Mouse (Mus musculus): ENCODE measurements around the gene Nudt9.

Nudt9 gene

DNA sequence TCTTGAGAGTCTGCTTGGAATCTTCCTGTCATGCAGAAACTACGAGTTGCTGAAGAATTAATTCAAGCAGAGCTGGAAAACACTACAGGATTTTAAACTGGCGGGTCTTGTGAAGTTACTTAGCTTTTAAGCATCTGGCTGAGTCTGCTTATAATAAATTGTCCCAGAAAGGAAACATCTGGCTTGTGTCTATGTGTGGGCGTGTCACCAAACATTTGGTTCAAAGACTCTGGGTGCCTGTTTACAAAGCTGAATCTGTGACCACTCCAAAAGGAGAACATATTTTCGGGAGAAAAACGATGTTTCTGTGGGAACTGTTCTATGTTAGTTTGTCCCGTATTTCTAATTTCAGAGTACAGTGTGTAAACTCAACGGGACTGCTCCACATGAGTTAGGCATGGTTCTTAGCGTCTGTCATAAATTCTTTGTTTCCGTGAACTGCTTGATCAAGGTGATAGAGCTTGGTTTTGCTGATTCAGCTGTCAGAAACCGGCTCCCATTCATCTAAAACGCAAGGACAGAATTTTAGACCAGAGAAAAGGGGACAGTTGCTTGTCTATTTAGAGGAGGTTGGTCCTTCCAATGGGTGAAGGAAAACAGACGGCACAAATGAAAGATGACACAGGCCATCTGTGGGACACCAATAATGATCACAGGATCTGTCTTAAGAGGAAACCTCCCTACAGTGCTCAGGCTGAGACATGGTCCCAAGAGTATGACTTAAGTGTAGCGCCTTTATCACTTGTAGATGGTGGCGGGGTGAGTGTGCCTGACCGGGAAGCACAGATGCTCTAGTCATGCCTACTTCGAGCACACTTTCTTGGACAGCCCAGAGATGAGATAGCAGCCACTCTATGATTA is 50.2 kb downstream of the Nudt9 start:
- POLR2A ChIA-PET: interaction anchor here in 1 of 4 experiments (1.1 kb wide), 1 partner anchor 13 kb away, joined by 3 read pairs; no protein-coding TSS in a partner anchor
- CTCF ChIA-PET: interaction anchor here in 1 of 4 experiments (1.3 kb wide), 1 partner anchor 21 kb away, joined by 7 read pairs; no protein-coding TSS in a partner anchor

DNA sequence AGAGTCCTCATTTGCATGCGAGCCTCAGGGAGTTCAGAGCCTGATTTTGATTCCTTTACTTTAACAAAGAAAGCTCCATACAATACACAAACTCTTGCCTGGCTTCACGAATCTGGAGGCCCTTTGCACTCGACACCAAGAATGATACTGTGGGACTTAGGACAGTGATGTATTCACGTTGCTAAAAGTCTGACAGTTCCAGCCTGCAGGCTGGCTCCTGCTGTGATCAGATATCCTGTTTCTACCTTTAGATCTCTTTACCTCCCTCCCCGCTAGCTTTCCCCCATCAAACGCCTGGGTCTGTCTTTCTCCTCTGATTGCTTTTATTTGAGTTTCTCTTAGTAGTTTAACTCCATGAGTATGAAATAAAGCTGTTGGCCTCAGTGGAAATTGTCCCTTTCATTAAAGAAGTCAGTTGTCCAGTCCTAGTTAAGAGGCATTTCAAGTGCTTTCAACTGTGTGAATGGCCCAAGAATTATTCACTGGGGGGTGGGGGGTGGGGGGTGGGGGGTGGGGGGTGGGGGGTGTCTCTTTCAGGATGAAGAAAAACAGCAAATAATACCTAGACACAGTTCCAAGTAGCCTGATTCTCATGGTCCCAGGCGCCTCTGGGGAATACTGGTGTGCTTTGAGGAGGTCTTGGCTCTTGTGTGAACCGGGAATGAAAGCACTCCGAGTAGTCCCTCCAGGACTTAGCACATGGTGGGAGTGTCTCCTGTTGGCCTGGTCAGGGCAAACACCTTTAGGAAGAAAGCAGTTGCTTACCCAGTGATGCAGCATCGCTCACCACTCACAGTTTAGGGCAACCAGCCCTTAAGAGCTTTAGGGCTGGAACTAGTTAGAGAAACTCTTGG is 55.8 kb downstream of the Nudt9 start:
- ChIA-PET CTCF (interaction anchor here in 2 of 4 experiments (0.9 to 1.0 kb wide), 2 partner anchors 13 to 28 kb away, joined by 3 to 4 read pairs; no protein-coding TSS in a partner anchor), POLR2A (interaction anchor here in 3 of 4 experiments (0.5 to 1.4 kb wide), 12 partner anchors 10 to 341 kb away, joined by 3 to 12 read pairs (median 4); partner anchors contain the start of genes Sparcl1 (in 2 of the 3) and Spp1 (in 1 of the 3))

DNA sequence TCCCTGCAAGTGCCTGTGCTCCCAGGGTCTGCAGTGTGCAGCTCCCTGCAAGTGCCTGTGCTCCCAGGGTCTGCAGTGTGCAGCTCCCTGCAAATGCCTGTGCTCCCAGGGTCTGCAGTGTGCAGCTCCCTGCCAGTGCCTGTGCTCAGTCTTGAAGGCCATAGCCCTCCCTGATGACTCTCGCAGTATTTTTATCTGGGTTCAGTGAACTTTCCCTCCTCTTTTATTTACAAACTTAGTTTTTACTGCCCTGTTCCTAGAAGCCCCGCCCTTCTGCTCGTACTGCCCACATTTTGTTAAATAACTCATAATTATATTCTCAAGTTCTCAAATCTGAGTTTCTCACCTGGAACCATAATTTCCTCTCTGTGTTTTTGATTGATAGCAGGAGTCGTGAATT is 57.1 kb downstream of the Nudt9 start:
- POLR2A ChIA-PET: interaction anchor here in 2 of 4 experiments (0.8 to 1.1 kb wide), 3 partner anchors 10 to 1995 kb away, joined by 3 to 5 read pairs (median 3); partner anchors contain the start of gene Sparcl1 (in 1 of the 2)
- CTCF ChIA-PET: interaction anchor here in 2 of 4 experiments (1.0 to 1.1 kb wide), 2 partner anchors 29 kb away, joined by 3 to 6 read pairs; no protein-coding TSS in a partner anchor

DNA sequence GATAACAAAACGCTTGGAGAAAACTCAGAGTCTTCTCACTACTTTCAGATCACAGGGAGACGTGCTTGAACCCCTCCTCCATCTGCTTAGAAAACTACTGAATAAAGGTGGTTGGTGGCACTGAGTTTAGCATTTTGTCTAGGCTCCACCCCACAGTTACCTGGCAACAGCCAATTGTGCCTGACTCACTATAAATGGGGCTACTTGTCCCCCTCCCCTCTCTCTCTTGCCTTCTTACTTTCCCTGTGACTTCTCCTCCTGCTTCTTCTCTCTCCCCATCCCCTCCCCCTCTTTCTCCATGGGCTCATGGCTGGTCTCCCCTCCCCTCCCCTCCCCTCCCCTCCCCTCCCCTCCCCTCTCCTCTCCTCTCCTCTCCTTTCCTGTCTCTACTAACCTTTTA is 58.0 kb downstream of the Nudt9 start:
- ChIA-PET CTCF (interaction anchor here in 3 of 4 experiments (0.6 to 0.7 kb wide), 4 partner anchors 30 to 447 kb away, joined by 3 read pairs; no protein-coding TSS in a partner anchor), POLR2A (interaction anchor here in 3 of 4 experiments (0.6 to 1.3 kb wide), 6 partner anchors 14 to 330 kb away, joined by 3 to 4 read pairs (median 3); no protein-coding TSS in a partner anchor)

DNA sequence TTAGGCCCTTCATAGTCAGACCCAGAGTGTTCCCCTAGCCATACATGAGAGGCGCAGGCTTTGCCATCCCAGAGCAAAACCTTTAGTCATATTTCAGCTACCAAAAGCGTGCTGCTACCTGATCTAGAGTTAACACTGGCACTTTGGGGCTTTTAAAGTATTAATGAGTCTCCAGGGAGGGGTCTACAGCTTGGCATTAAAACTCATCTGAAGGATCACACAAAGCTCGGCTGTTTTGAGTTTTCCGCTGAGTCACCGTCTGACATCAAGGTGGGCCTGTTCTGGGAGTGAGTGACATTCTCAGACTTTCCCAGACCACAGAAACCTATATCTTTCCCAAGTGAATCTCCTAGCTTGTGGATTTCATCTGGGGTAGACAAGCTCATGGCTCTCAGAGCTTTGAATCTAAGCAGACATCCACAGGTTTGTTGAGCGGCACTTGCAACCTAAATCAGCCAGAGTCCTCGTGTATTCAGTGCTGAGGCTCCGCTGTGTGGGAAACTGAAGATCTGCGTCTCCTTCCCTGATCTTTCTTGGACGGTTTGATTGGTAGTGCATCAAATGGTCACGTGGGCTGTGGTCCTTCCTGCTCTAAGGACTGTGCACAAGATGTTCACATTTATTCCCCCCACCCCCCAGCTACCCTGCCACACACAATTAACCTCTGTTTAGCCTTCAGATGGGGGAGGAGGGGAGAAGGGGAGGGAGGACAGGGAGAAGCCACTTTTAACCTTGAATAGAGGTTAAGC is 62.2 kb downstream of the Nudt9 start:
- ChIA-PET POLR2A (interaction anchor here (0.5 to 3.9 kb wide), 40 partner anchors 8 to 665 kb away, joined by 3 to 21 read pairs (median 3); partner anchors contain the start of genes Hsd17b11 (in 2 of the 4), Spp1 (in 2 of the 4) and Gm17660 (in 1 of the 4)), CTCF (interaction anchor here in 2 of 4 experiments (0.6 to 1.3 kb wide), 3 partner anchors 34 to 382 kb away, joined by 3 to 7 read pairs (median 3); no protein-coding TSS in a partner anchor)

DNA sequence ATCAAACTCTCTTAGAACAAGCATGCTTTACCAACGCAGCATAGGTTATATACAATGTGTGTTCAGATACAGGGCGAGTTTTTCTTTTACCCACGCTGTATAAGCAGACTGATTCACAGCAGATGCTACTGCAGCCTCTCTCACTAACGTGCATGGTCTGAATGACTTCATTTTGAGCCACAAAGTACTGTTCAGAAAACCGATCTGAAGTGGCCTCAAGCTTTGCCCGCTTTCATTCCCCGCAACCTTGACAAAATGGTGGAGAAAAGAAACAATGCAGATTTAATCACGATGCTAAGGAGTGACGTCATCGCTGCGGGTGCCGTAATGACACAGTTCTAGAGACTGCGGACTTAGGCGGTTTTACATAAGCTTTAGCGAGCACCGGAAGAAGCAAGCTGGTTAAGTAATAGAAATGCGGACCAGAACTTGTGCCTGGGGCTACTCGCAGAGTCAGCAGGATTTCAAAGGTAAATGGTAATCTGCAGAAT is 62.8 kb downstream of the Nudt9 start:
- POLR2A ChIA-PET: interaction anchor here (0.5 to 3.9 kb wide), 42 partner anchors 8 to 362 kb away, joined by 3 to 21 read pairs (median 4); partner anchors contain the start of genes Spp1 (in 3 of the 4), Hsd17b11 (in 2 of the 4) and Gm17660 (in 1 of the 4)
- CTCF ChIA-PET: interaction anchor here in 3 of 4 experiments (0.6 to 1.3 kb wide), 4 partner anchors 34 to 853 kb away, joined by 3 to 7 read pairs (median 3); no protein-coding TSS in a partner anchor

DNA sequence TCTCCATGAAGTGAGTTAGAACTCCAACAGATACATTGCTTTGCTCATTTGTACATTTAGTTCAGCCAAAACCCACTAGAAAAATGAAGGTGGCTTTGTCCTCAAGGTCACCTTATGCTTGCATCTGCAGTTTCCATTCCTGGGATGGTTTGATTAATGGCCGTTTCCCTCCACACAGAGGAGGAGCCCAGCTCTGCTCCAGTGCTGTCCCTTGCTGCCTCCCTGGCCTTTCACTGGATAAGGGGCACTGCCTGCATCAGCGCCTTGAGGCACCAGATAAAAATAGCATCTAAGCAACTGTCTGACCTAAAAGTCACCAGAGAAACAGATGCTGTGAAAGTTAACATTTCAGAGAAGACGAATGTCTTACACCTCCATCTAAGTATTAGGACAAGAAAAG is 63.4 kb downstream of the Nudt9 start:
- ChIA-PET POLR2A (interaction anchor here in 3 of 4 experiments (0.7 to 3.9 kb wide), 25 partner anchors 9 to 361 kb away, joined by 3 to 21 read pairs (median 4); partner anchors contain the start of gene Spp1 (in 3 of the 3)), CTCF (interaction anchor here in 3 of 4 experiments (0.6 to 1.3 kb wide), 3 partner anchors 35 to 854 kb away, joined by 3 to 7 read pairs (median 3); no protein-coding TSS in a partner anchor)

DNA sequence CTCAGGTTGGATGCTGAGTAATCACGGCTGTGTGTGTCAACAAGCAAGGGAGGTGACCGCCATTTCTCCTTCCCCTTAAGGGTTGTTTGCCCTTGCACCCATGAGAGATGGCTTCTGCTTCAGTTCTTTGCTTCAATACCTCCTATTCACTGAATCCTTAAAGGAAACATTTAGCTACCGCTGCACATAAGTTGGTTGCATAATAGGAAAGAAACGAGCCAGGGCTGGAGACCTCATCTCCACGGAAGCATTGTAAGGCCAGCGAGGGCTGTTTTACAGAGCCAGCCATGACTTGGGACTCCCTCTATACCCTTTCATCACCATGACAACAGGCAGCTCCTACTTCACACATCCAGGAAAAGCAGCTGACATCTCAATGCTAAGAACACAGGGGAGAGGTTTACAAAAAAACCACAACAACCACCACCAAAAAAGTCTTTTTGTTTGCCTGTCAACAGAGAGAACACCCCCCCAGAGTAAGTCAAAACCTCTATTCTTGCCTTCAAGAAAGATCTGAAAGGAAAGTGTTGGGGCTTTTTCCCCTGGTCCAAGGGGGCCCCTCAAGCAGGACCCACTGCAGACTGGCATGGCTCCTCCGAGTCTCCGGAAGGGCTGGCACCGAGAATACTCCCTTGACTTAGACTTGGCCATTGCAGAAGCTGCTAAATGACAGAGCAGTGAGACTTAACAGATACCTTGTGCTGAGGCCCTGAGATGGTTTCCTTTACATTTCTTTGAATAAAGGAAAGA is 64.2 kb downstream of the Nudt9 start:
- POLR2A ChIA-PET: interaction anchor here in 3 of 4 experiments (0.5 to 3.9 kb wide), 6 partner anchors 9 to 852 kb away, joined by 3 to 21 read pairs (median 4); partner anchors contain the start of gene Spp1 (in 1 of the 3)
- CTCF ChIA-PET: interaction anchor here in 1 of 4 experiments (0.6 kb wide), 1 partner anchor 254 kb away, joined by 4 read pairs; no protein-coding TSS in a partner anchor

DNA sequence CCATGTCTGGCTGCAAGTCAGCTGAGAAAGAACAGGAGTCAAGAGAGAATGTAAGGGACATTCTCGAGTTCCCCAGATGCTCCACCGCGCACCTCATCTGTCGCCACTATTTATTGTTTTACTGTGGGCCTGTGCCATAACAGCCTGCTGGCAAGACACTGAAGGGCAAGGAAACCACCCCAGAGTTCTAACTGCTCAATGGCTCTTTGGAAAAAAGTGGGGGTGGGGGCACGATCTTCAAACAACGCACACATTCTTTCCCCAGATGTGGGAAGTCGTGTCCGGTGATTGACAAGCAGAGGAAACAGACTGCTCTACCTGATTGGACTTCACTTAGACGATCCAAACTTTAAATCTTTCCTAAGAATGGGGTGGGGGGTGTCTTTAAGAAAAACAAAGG is 65.9 kb downstream of the Nudt9 start:
- ChIA-PET CTCF (interaction anchor here in 1 of 4 experiments (1.1 kb wide), 1 partner anchor 38 kb away, joined by 3 read pairs; no protein-coding TSS in a partner anchor), POLR2A (interaction anchor here in 3 of 4 experiments (0.7 to 0.9 kb wide), 3 partner anchors 11 to 548 kb away, joined by 3 read pairs; partner anchors contain the start of gene Spp1 (in 1 of the 3))

DNA sequence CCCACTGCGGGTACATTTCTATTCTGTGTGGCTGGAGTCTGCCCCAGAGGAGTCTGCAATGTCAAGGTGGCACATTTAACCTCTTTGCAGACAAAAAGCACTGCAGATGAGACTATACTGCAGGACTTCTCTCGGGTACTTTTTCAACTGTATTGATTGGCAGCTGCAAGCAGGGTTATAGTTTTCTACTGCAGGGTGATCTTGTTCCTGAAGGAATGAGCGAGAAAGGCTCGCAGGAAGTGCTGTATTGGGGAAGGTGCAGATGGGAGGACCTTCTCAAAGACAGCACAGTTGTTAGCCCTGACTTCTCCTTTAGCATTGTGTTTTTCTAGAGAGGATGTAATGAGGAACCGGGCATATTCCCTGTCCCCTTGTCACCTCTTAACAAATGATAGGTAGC is 66.4 kb downstream of the Nudt9 start:
- ChIA-PET CTCF (no interaction called here), POLR2A (no interaction called here)

DNA sequence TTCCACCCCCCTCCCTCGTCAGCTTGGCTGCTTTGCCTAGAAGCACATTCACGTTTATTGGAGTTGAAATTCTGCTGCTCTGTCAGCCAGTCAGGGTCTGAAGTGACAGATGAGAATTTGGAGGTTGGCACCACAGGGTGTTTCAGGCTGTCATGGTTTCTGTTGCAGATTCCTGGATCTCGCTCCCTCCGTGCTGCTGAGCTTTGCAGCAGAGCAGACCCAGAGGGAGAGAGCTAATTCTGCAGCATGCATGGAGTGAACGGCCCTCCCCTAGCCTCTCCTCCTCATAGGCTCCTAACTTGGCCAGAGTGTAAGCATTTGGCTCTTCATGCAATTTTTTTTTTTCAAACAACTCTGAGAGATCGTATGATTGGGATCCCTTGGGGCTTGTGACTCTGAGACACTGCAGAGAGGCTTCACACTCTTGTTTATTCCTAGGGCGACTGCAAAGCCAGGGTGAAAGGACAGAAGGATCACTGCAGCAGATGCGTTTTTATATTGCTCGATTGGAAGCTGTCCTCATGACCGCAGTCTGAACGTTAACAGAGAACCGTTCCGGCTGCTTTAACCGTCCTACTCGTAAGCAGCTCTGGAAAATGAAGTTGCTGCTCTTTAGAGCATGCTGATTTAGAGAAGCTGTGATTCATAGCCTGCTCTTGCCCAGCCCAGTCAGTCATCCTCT is 67.5 kb downstream of the Nudt9 start, which contains the start of gene Sparcl1:
Gene Sparcl1, minus strand, starts transcription at position 243 of the 682 bp plus-strand sequence.
- ChIA-PET CTCF (interaction anchor here in 1 of 4 experiments (0.8 kb wide), 1 partner anchor 185 kb away, joined by 3 read pairs; no protein-coding TSS in a partner anchor), POLR2A (interaction anchor here in 3 of 4 experiments (0.7 to 2.1 kb wide), 6 partner anchors 10 to 142 kb away, joined by 3 to 12 read pairs (median 3); no protein-coding TSS in a partner anchor)

All from embryonic stem cell, embryonic (primary cell).